Mouse (Mus musculus) adrenal gland, postnatal 4 days (tissue): ENCODE measurements around the gene Stn1. TPM values are rescaled to one million over a fixed set of nuclear protein-coding genes. Genes with fewer than 3 reads are reported as not detected.

Experiments
- DNase-seq, 2 experiments: peaks; one replicate each; pipeline ENCODE4 v3.0.0; 2021 to 2022; ENCODE audit warnings: low spot score in 2 of 2, mixed read lengths in 2 of 2
- total RNA-seq, 2 experiments: library from RNA; stranded (reverse); gene quantifications; 2 replicates each; pipeline ENCODE4 v1.2.3; 2021

The Stn1 gene
- total RNA-seq, 2 experiments from 2014 or later = 21.4 to 26.0 TPM

DNA sequence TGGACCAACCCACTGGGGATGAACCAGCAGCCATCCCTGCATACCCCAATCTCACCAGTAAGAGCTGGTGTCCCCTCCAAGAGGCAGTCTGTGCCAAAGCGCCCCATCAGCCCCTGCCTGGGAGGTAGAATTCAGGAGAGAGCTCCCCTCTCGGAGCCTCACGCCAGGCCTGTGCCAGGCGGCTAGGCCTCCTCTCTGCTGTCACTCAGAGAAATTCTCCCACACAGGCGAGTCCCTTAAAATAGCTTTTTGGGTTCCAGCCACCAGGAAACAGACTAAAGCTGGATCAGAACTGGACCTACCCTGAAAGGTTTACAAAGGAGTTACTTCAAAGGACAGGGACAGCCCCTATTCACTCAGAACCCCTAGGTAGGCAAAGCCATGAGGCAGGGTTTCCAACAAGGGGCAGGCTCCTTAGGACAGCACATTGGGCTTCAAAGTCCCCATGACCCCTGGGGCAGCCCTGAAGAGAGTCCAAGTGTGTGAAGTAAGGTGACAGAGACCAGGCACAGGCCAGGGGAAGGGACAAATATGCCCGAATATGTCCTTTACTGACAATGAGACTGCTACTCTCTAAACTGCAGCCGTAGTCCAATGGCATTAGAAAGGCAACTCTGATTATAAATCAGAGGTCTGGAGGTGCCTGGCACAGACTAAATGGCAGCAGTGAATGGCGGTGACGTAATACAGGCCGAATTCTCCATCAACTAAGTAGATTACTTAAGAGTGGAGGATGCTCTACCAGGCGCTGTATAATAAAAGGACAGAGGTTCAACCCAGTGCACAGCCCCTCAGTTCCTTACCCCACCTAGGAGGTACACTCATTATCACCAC lies 82.9 kb downstream of the Stn1 start:
- no peak for DNase-seq

DNA sequence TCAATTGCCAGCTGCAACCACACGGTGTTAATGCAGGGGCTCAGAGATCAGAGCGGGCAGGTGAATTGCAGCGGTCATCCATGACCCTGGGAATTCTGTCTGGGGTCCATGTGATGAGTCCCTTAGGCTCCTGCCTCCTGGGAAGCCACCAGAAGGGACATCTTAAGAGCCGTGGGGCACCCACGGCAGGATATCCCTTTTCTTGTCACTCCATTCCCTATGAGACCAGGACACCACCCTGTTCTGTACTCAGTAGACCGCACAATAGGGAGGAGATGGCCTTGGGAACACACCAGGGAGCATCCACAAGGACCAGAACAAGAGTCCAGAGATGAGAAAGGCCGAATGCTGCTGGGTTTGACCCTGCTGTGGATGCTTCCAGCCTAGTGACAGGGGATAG lies 84.0 kb downstream of the Stn1 start:
- no peak for DNase-seq

GRCm38 (mm10) chr19:47452682-47453081 lies 84.6 kb downstream of the Stn1 start:
- no peak for DNase-seq

DNA sequence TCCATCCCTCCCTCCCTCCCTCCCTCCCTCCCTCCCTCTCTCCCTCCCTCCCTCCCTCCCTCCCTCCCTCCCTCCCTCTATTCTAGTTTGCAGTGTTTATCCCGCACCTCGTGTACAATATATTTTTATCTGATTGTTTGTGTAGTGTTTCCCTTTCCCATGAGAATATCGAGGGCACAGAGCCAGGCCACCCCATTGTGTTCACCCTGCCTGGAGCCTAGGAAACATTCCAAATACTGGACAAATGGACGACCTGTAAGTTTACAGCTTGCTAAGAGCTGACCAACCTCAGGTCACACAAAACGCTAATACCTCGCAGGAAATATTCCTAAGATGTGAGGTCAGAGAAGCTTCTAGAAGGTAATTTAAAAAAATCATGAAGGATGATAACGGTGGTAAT lies 85.1 kb downstream of the Stn1 start:
- DNase-seq = no peak

GRCm38 (mm10) chr19:47451476-47452113 lies 85.7 kb downstream of the Stn1 start:
- no peak for DNase-seq

Other genes starting within 250 kb of the Stn1 start
- 10 to 100 TPM; 81.7 to 88.7 TPM for gene Sh3pxd2a, start 73.1 kb downstream of the Stn1 start, total RNA-seq
- 10 to 100 TPM; 61.1 to 70.0 TPM for gene Slk, start 42.2 kb upstream of the Stn1 start, total RNA-seq
- gene Col17a1, start 154.6 kb upstream of the Stn1 start, total RNA-seq = under 1 TPM; 0.20 to 0.22 TPM
- 100 to 1,000 TPM; 102 to 112 TPM for gene Sfr1, start 194.2 kb upstream of the Stn1 start, total RNA-seq